ENCODE assay signal across 7 mouse cellular contexts in the genomic region with DNA sequence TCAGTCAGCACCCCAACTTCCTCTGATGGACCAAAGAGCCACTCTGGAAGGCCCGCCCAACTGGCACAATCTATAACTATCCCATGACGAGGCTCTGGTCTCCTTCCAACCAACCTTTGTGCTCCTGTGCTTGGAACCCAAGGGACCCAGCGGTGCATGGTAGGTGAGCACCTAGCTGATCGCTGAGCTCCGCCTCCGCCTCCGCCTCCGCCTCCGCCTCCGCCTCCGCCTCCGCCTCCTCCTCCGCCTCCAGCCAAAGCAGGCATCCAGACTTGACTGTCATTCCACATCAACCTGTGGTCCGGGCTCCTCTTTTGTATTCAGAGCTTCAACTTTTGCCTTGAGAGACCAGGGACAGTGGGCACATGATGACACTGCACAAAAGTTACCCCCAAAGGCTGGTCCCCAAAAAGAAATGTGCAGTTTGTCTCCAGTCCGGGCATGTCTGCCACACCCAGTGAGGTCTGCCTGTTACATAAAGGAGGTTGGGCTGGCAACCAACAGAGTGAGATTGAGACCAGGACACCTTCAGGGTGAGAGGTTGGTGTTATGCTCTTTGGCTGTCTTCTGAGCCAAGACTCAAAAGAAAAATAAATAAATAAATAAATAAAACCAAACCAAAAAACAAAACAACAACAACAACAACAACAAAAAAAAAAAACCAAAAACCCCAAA.
DNase-seq lines count a peak whose midpoint lies in the region; ATAC-seq and TF ChIP-seq lines count a peak whose summit lies in the region.

No protein-coding gene starts in this region.

- dilution Hi-C loops in CH12.LX (cut with MboI; ENCODE audit: extremely low pct_ligation_motif_present, extremely low pct_unique_long_range_greater_than_20kb, low sequenced_read_pairs), result no loop called here

- WGBS in limb, embryonic 15.5 days, result 59% methylated on average over 15 of the region's 15 CpGs
- 53% methylated on average over 15 of the region's 15 CpGs for WGBS in hindbrain, embryonic 10.5 days

- ATAC-seq in limb, embryonic 15.5 days (ENCODE audit: insufficient number of reproducible peaks, low FRiP score, low TSS enrichment, low read depth), result no peak

- H3K9ac ChIP-seq in CH12.LX (ENCODE audit: insufficient read depth, low read depth) (no peak overlapping the region), ES-E14 (ENCODE audit: insufficient read depth, low read depth, low read length, poor library complexity, severe bottlenecking) (no peak overlapping the region; the same call in 1 of the 2 replicates)
- H3K9ac ChIP-seq in limb, embryonic 15.5 days, result no peak overlapping the region

- H3K4me1 ChIP-seq in CH12.LX (ENCODE audit: control insufficient read depth in 1 of 2, insufficient read depth in 2 of 2), result peaks cover 4 to 5% of the 10 kb centered on the region in 2 experiments; a peak in 3 of 4 replicates
- peaks cover 2 to 6% of the 10 kb centered on the region in 2 experiments; a peak in 1 of 4 replicates for H3K4me1 ChIP-seq in ES-E14 (ENCODE audit: control insufficient read depth in 2 of 2, insufficient read depth in 2 of 2, low read length in 2 of 2, poor library complexity in 1 of 2)
- peaks cover 11% of the 10 kb centered on the region for H3K4me1 ChIP-seq in limb, embryonic 15.5 days
- H3K4me1 ChIP-seq in hindbrain, embryonic 10.5 days (replicated peaks), result peaks cover 8% of the 10 kb centered on the region

- no peak overlapping the region for H3K27ac ChIP-seq in CH12.LX (ENCODE audit: insufficient read depth, low read depth)
- H3K27ac ChIP-seq in ES-E14 (ENCODE audit: insufficient read depth, low read depth, low read length, poor library complexity, severe bottlenecking), result no peak overlapping the region; the same call in 1 of the 2 replicates
- H3K27ac ChIP-seq in limb, embryonic 15.5 days, result no peak overlapping the region
- no peak overlapping the region for H3K27ac ChIP-seq in hindbrain, embryonic 10.5 days

- no peaks in the 10 kb centered on the region for H3K27me3 ChIP-seq in CH12.LX (replicated peaks)
- no peaks in the 10 kb centered on the region for H3K27me3 ChIP-seq in limb, embryonic 15.5 days
- H3K27me3 ChIP-seq in hindbrain, embryonic 10.5 days (ENCODE audit: insufficient read depth, poor library complexity, severe bottlenecking), result no peaks in the 10 kb centered on the region

- H3K9me3 ChIP-seq in CH12.LX (replicated peaks; ENCODE audit: low read length) (peaks cover 4% of the 10 kb centered on the region), ES-E14 (ENCODE audit: control insufficient read depth, insufficient read depth, low read depth, low read length) (no peaks in the 10 kb centered on the region)
- H3K9me3 ChIP-seq in limb, embryonic 15.5 days, result no peaks in the 10 kb centered on the region
- no peaks in the 10 kb centered on the region for H3K9me3 ChIP-seq in hindbrain, embryonic 10.5 days

- in situ Hi-C loops in CH12.LX (cut with MboI; ENCODE audit: low pct_ligation_motif_present, low pct_unique_long_range_greater_than_20kb, low sequenced_read_pairs), result no loop called here
- in situ Hi-C loops in ES-E14 (cut with MboI; ENCODE audit: low sequenced_read_pairs in 2 of 2, unreplicated experiment in 2 of 2), result no loop called here

- H3K4me2 ChIP-seq in CH12.LX (ENCODE audit: insufficient read depth, low read depth, poor library complexity, severe bottlenecking), result peak overlapping the region; percentile 7
- H3K4me2 ChIP-seq in limb, embryonic 15.5 days, result peak overlapping the region; percentile 27; the same call in 1 of the 2 replicates

- H3K4me3 ChIP-seq in CH12.LX (replicated peaks in 1 of 3; ENCODE audit: low read depth in 2 of 3, low read length in 2 of 3, poor library complexity in 1 of 3) (peak overlapping the region in 1 of 3 experiments; percentile 40), ES-E14 (ENCODE audit: insufficient read depth in 1 of 2, low read depth in 1 of 2, low read length in 2 of 2, poor library complexity in 1 of 2, severe bottlenecking in 1 of 2) (peak overlapping the region; percentile 44 to 57)
- no peak overlapping the region for H3K4me3 ChIP-seq in limb, embryonic 15.5 days
- no peak overlapping the region for H3K4me3 ChIP-seq in hindbrain, embryonic 10.5 days

- no peak for TF ChIP-seq EP300 in CH12.LX (IDR thresholded peaks at IDR 0.05; ENCODE audit: low read length)

- intact Hi-C loops in heart, postnatal 10 days (cut with DNase I), result no loop called here

- TF ChIP-seq CTCF in CH12.LX (conservative IDR thresholded peaks at IDR 0.05 in 1 of 2, IDR thresholded peaks at IDR 0.05 in 1 of 2; ENCODE audit: low read depth in 2 of 2, low read length in 2 of 2), result no peak

- H3K36me3 ChIP-seq in CH12.LX (replicated peaks in 1 of 2; ENCODE audit: control insufficient read depth in 1 of 2, insufficient read depth in 1 of 2, low read length in 1 of 2), result no peaks in the 10 kb centered on the region
- H3K36me3 ChIP-seq in ES-E14 (ENCODE audit: control insufficient read depth, insufficient read depth, low read length, poor library complexity, severe bottlenecking), result no peaks in the 10 kb centered on the region
- H3K36me3 ChIP-seq in limb, embryonic 15.5 days, result no peaks in the 10 kb centered on the region
- H3K36me3 ChIP-seq in hindbrain, embryonic 10.5 days, result no peaks in the 10 kb centered on the region

- no peak for TF ChIP-seq RAD21 in CH12.LX (IDR thresholded peaks at IDR 0.05; ENCODE audit: low read depth, low read length)

- DNase-seq in CH12.LX (ENCODE audit: extremely low read depth), result no peak
- peak; percentile 48 for DNase-seq in ES-E14 (ENCODE audit: low read depth, low spot score)
- peak; percentile 30 to 36 for DNase-seq in heart, postnatal 10 days
- peak; percentile 45 to 56 for DNase-seq in spleen, postnatal 14 days (ENCODE audit: low spot score in 2 of 2)
- DNase-seq in frontal cortex, postnatal 36 days (ENCODE audit: low spot score in 2 of 2), result no peak
- DNase-seq in hindbrain, embryonic 10.5 days (ENCODE audit: low spot score), result no peak

- no peak for TF ChIP-seq POLR2A in CH12.LX (IDR thresholded peaks at IDR 0.05; ENCODE audit: low read depth, low read length)

- no peaks in the 10 kb centered on the region for H3K79me2 ChIP-seq in CH12.LX (replicated peaks; ENCODE audit: control insufficient read depth, extremely low read depth, insufficient read depth, poor library complexity, severe bottlenecking)

TF ChIP-seq in CH12.LX, 34 proteins besides CTCF, POLR2A, EP300 and RAD21:
- TF ChIP-seq TBP (conservative IDR thresholded peaks at IDR 0.05; ENCODE audit: low read depth, low read length) (no peak), ZNF384 (IDR thresholded peaks at IDR 0.05; ENCODE audit: low read depth, low read length) (peak; percentile 28; the same call in 1 of the 2 replicates)

TF ChIP-seq in ES-E14, 5 proteins besides CTCF, POLR2A, EP300 and RAD21:
- no peak for TF ChIP-seq MAFK (IDR thresholded peaks at IDR 0.05; ENCODE audit: insufficient read depth, low read depth, low read length)
- TF ChIP-seq HCFC1 (IDR thresholded peaks at IDR 0.05; ENCODE audit: borderline replicate concordance, insufficient read depth, low read length), result no peak
TF ChIP-seq in ES-E14: peak in this region for 0.

Comparison
In these comparisons a context has a peak if more than half of its experiments do, and no peak if none do; other contexts are left out.
1. DNase-seq: peak in ES-E14 (single experiment), heart, postnatal 10 days (2 of 2) and spleen, postnatal 14 days (2 of 2); none in CH12.LX (single experiment), frontal cortex, postnatal 36 days (0 of 2) and hindbrain, embryonic 10.5 days (single experiment).
2. H3K4me3 ChIP-seq: peak in ES-E14 (2 of 2); none in limb, embryonic 15.5 days (single experiment) and hindbrain, embryonic 10.5 days (single experiment).